Mouse (Mus musculus) forebrain, embryonic 12.5 days (tissue): Measurements from ENCODE around the gene Ccdc186. TPM values are rescaled to one million over a fixed set of nuclear protein-coding genes. Genes with fewer than 3 reads are reported as not detected.

Source experiments
- ATAC-seq: fragments of 200-750 bp; cut with Nextera tagmentation; 2 replicates; pipeline ENCODE4 v1.8.0; 2017; ENCODE audit warnings: moderate TSS enrichment; ENCODE audit not compliant: low FRiP score
- H3K27ac ChIP-seq: fragments of 300-500 bp; sonication (generic); 2 replicates; pipeline ENCODE4 v1.5.1; 2016; ENCODE audit warnings: mild to moderate bottlenecking
- H3K27me3 ChIP-seq: fragments of 300-500 bp; sonication (generic); 2 replicates; pipeline ENCODE4 v1.6.1; 2016; ENCODE audit warnings: mild to moderate bottlenecking
- H3K36me3 ChIP-seq: fragments of 300-500 bp; sonication (generic); replicated peaks from 2 replicates; pipeline ENCODE4 v1.6.1; 2016; ENCODE audit warnings: mild to moderate bottlenecking
- H3K4me1 ChIP-seq: fragments of 300-500 bp; sonication (generic); 2 replicates; pipeline ENCODE4 v1.6.1; 2016
- H3K4me2 ChIP-seq: fragments of 300-500 bp; sonication (generic); 2 replicates; pipeline ENCODE4 v1.6.1; 2016; ENCODE audit warnings: mild to moderate bottlenecking, moderate library complexity
- H3K4me3 ChIP-seq: fragments of 300-500 bp; sonication (generic); replicated peaks from 2 replicates; pipeline ENCODE4 v1.5.1; 2016; ENCODE audit warnings: mild to moderate bottlenecking
- H3K9ac ChIP-seq: fragments of 300-500 bp; sonication (generic); 2 replicates; pipeline ENCODE4 v1.6.1; 2016; ENCODE audit warnings: mild to moderate bottlenecking
- H3K9me3 ChIP-seq: fragments of 300-500 bp; sonication (generic); 2 replicates; pipeline ENCODE4 v1.6.1; 2016
- WGBS: fragments of 180-500 bp; shearing (Covaris S2); methylation state at CpG from one replicate; pipeline ENCODE4 v1.1.7; 2016; 5-methylcytosine and 5-hydroxymethylcytosine counted together
- polyA plus RNA-seq: library from polyadenylated mRNA; unstranded; fragments of >200 nt; fragmentation: Nextera tagmentation; extraction: Ambion mirVana; gene quantifications from 2 replicates; pipeline ENCODE4 v1.2.1, GENCODE M21; 2016

Gene Ccdc186
- polyA plus RNA-seq, 1 experiment from 2014 or later, result 25.8 TPM

GRCm38 (mm10) chr19:56821040-56821797 lies 771 bp downstream of the Ccdc186 start:
- peak overlapping the region; percentile 86; the same call in 1 of the 2 replicates for H3K27ac ChIP-seq
- H3K9me3 ChIP-seq, result no peaks in the 10 kb centered on the region
- ATAC-seq, result no peak
- H3K4me2 ChIP-seq, result peak overlapping the region; percentile 84
- H3K4me1 ChIP-seq, result peaks cover 28% of the 10 kb centered on the region
- H3K9ac ChIP-seq, result peak overlapping the region; percentile 89
- H3K27me3 ChIP-seq, result peaks cover 7% of the 10 kb centered on the region
- H3K36me3 ChIP-seq, result no peaks in the 10 kb centered on the region
- 5% methylated on average over 22 of the region's 22 CpGs for WGBS
- H3K4me3 ChIP-seq, result peak overlapping the region; percentile 98

- Histone ChIP-seq H3K27ac (no peak overlapping the region), H3K9ac (no peak overlapping the region), H3K4me1 (peaks cover 31% of the 10 kb centered on the region), H3K4me3 (no peak overlapping the region), H3K36me3 (peaks cover under 1% of the 10 kb centered on the region; the same call in 1 of the 2 replicates), H3K27me3 (no peaks in the 10 kb centered on the region), H3K9me3 (no peaks in the 10 kb centered on the region), H3K4me2 (no peak overlapping the region)
- no peak for ATAC-seq
- 72% methylated on average over 14 of the region's 14 CpGs for WGBS
These were observed 4.0 kb downstream of the Ccdc186 start for GRCm38 (mm10) chr19:56817851-56818526.

GRCm38 (mm10) chr19:56813360-56813759 lies 8.6 kb downstream of the Ccdc186 start:
- ATAC-seq, result no peak
- H3K27ac ChIP-seq, result no peak overlapping the region
- no peaks in the 10 kb centered on the region for H3K27me3 ChIP-seq
- WGBS, result 92% methylated on average over 4 of the region's 4 CpGs
- H3K4me1 ChIP-seq, result peaks cover 20% of the 10 kb centered on the region
- H3K9ac ChIP-seq, result no peak overlapping the region
- peaks cover 12% of the 10 kb centered on the region; the same call in 1 of the 2 replicates for H3K36me3 ChIP-seq
- H3K4me3 ChIP-seq, result no peak overlapping the region
- H3K9me3 ChIP-seq, result no peaks in the 10 kb centered on the region
- H3K4me2 ChIP-seq, result no peak overlapping the region

GRCm38 (mm10) chr19:56811590-56811989 lies 10.4 kb downstream of the Ccdc186 start:
- no peak overlapping the region for H3K9ac ChIP-seq
- WGBS, result 45% methylated on average over 9 of the region's 9 CpGs

GRCm38 (mm10) chr19:56810641-56811146 lies 11.3 kb downstream of the Ccdc186 start:
- no peak overlapping the region for H3K4me3 ChIP-seq
- H3K27ac ChIP-seq, result no peak overlapping the region
- no peak for ATAC-seq
- no peaks in the 10 kb centered on the region for H3K27me3 ChIP-seq
- H3K36me3 ChIP-seq, result peaks cover 31% of the 10 kb centered on the region
- no peak overlapping the region for H3K4me2 ChIP-seq
- H3K9ac ChIP-seq, result no peak overlapping the region
- peaks cover 3% of the 10 kb centered on the region; the same call in 1 of the 2 replicates for H3K4me1 ChIP-seq
- H3K9me3 ChIP-seq, result no peaks in the 10 kb centered on the region

More at GRCm38 (mm10) chr19:56811590-56811989, 10.4 kb downstream of the Ccdc186 start:
- Histone ChIP-seq H3K27ac (no peak overlapping the region), H3K4me2 (no peak overlapping the region), H3K4me3 (no peak overlapping the region), H3K9me3 (no peaks in the 10 kb centered on the region), H3K4me1 (peaks cover 9% of the 10 kb centered on the region; the same call in 1 of the 2 replicates), H3K27me3 (no peaks in the 10 kb centered on the region), H3K36me3 (peaks cover 26% of the 10 kb centered on the region)
- no peak for ATAC-seq

- Histone ChIP-seq H3K36me3 (peaks cover 36% of the 10 kb centered on the region), H3K4me1 (peaks cover 3% of the 10 kb centered on the region; the same call in 1 of the 2 replicates)
These were observed 13.2 kb downstream of the Ccdc186 start for GRCm38 (mm10) chr19:56808771-56809170.

GRCm38 (mm10) chr19:56807122-56807521 lies 14.9 kb downstream of the Ccdc186 start:
- WGBS, result 91% methylated on average over 5 of the region's 5 CpGs
- no peak for ATAC-seq
- H3K4me3 ChIP-seq, result no peak overlapping the region
- no peak overlapping the region for H3K27ac ChIP-seq
- H3K27me3 ChIP-seq, result no peaks in the 10 kb centered on the region
- H3K4me2 ChIP-seq, result no peak overlapping the region
- H3K4me1 ChIP-seq, result 0 out of 2 replicates have a peak, but pooled peaks cover 3% of the 10 kb centered on the region
- peaks cover 42% of the 10 kb centered on the region for H3K36me3 ChIP-seq
- no peaks in the 10 kb centered on the region for H3K9me3 ChIP-seq
- no peak overlapping the region for H3K9ac ChIP-seq

More at GRCm38 (mm10) chr19:56808771-56809170, 13.2 kb downstream of the Ccdc186 start:
- no peak for ATAC-seq
- no peaks in the 10 kb centered on the region for H3K27me3 ChIP-seq
- no peak overlapping the region for H3K4me2 ChIP-seq
- no peaks in the 10 kb centered on the region for H3K9me3 ChIP-seq
- no peak overlapping the region for H3K4me3 ChIP-seq
- WGBS, result 58% methylated on average over 5 of the region's 5 CpGs
- no peak overlapping the region for H3K27ac ChIP-seq
- no peak overlapping the region for H3K9ac ChIP-seq

- Histone ChIP-seq H3K36me3 (peaks cover 59% of the 10 kb centered on the region), H3K4me3 (no peak overlapping the region), H3K9ac (no peak overlapping the region), H3K4me2 (no peak overlapping the region), H3K27me3 (no peaks in the 10 kb centered on the region), H3K9me3 (no peaks in the 10 kb centered on the region), H3K4me1 (no peaks in the 10 kb centered on the region), H3K27ac (no peak overlapping the region)
- ATAC-seq, result no peak
- 96% methylated on average over 2 of the region's 2 CpGs for WGBS
These were observed 16.6 kb downstream of the Ccdc186 start for GRCm38 (mm10) chr19:56805366-56805765.

- peaks cover 67% of the 10 kb centered on the region for H3K36me3 ChIP-seq
- no peak overlapping the region for H3K4me3 ChIP-seq
- 81% methylated on average over 3 of the region's 3 CpGs for WGBS
- no peak overlapping the region for H3K27ac ChIP-seq
- H3K9ac ChIP-seq, result no peak overlapping the region
- no peaks in the 10 kb centered on the region for H3K9me3 ChIP-seq
- H3K4me2 ChIP-seq, result no peak overlapping the region
- no peaks in the 10 kb centered on the region for H3K27me3 ChIP-seq
- no peaks in the 10 kb centered on the region for H3K4me1 ChIP-seq
- no peak for ATAC-seq
These were observed 19.6 kb downstream of the Ccdc186 start for GRCm38 (mm10) chr19:56802352-56802746.

GRCm38 (mm10) chr19:56801656-56802351 lies 20.2 kb downstream of the Ccdc186 start:
- H3K9me3 ChIP-seq, result no peaks in the 10 kb centered on the region
- no peaks in the 10 kb centered on the region for H3K4me1 ChIP-seq
- no peaks in the 10 kb centered on the region for H3K27me3 ChIP-seq
- WGBS, result 89% methylated on average over 10 of the region's 10 CpGs
- H3K27ac ChIP-seq, result no peak overlapping the region
- H3K9ac ChIP-seq, result no peak overlapping the region
- H3K4me2 ChIP-seq, result no peak overlapping the region
- peaks cover 65% of the 10 kb centered on the region for H3K36me3 ChIP-seq
- ATAC-seq, result no peak
- no peak overlapping the region for H3K4me3 ChIP-seq

- ATAC-seq, result no peak
- H3K9ac ChIP-seq, result no peak overlapping the region
- 88% methylated on average over 7 of the region's 7 CpGs for WGBS
- peaks cover 69% of the 10 kb centered on the region for H3K36me3 ChIP-seq
- no peaks in the 10 kb centered on the region for H3K9me3 ChIP-seq
- no peak overlapping the region for H3K4me3 ChIP-seq
- H3K4me1 ChIP-seq, result no peaks in the 10 kb centered on the region
- H3K4me2 ChIP-seq, result no peak overlapping the region
- H3K27me3 ChIP-seq, result no peaks in the 10 kb centered on the region
- no peak overlapping the region for H3K27ac ChIP-seq
These were observed 20.9 kb downstream of the Ccdc186 start for GRCm38 (mm10) chr19:56800930-56801655.
